Mouse (Mus musculus) ES-CJ7 (cell line): ENCODE results near the gene B9d2.
"Not testable (repeated sequence)": the region's sequence is repeated elsewhere in the genome, so short reads cannot be mapped to it uniquely, and the experiment has no call there.

Source experiments
- DNase-seq: peaks from one replicate; pipeline ENCODE4 v3.0.0; 2011; ENCODE audit warnings: low read depth, low spot score

Gene B9d2

DNA sequence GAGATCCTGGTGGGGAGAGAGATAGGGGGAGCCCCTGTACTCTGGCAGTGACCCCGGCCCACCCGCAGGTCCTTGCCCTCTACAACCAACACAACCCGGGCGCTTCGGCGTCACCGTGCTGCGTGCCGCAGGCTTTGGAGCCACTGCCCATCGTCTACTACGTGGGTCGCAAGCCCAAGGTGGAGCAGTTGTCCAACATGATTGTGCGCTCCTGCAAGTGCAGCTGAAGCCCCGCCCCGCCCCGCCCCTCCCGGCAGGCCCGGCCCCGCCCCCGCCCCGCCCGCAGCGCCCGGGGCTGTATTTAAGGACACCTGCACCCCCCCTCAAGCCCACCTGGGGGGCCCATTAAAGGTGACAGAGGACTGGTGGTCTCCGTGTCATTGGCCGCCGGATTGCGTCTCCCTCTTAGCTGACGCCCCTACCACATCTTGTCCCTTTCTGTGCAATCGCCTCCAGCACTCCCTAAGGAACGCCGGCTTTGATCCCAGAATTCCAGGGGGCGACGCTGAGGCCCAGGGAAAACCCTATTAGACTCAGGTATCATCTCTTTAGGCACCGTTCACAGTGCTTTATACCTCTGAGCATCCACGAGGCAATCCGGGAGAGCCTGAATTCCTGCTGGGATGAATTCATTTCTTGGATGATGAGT is 24.3 kb downstream of the B9d2 start:
- peak; percentile 45 for DNase-seq

DNA sequence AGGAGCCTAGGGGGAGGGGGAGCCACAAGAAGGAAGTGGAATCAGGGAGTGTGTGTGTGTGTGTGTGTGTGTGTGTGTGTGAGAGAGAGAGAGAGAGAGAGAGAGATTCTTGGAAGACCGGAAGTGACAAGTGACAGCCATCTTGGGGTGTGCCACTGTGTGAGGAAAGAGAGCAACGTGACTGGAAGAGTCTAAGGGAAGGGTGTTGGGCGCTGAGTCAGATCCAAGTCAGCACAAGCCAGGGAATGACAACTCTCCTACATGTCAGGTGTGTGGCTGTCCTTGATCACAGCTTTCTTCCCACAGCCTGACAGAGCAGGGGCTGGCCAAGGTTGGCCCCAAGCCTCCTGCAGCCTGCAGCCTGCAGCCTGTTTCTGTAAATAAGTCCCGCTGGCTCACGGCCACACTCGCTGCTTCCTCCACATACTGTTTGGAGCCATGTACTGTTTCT is 25.2 kb downstream of the B9d2 start:
- DNase-seq = no peak

DNA sequence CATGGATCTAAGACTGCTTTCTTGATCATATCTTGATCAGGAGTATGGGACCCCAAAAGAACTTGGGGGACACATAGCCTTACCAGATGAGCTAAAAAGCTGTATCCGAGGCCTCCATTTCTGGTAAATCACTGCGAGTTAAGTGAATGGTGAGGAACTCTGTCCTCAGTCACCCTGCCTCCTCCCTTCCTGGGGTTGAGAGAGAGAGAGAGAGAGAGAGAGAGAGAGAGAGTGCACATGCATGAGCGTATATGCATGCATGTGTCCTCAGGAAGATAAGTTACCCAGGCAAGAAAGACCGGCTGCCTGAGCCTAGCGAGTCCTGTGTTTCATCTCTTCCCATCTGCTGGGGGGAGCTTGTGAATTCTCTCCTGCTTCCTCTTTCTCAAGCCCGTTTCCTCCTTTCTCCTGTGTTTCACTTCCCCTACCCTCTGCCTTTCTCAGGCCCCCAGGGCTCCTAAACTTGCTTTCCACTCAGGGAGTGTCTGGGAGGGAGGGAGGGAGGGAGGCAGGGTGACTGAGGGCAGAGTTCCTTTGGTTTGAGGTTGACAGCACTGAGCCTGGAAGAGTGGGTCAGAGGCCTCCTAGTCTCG is 26.1 kb downstream of the B9d2 start:
- DNase-seq = no peak

DNA sequence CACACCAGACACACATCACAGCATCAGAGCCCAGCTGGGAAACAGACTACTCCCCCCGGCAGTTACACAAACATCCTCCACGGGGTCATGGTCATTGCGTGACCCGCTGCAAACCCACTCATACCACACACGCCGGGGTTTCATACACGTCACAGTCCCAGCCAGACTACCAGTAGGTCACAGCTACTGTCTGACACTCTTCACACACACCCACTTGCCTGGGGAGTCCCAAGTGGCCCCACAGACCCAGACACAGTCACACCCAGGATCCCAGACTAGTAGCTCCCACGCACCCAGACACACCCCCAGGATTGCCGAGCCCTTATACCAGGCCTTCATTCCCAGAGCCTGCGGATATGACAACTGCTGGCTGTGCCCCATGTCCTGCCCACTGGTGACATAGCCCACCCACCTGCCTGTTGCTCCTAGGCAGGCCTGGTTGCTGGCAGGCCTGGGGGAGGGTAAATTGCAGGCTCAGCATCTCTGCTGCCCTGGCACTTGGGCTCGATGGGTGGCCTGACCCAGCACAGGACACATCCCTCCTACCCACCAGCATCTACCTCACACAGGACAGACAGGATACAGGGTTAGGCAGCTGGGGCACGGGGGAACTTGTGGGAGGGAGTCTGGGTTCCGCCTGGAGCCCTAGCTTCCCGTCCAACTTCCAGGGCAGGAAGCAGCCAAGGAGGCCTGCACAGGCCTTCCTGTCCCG is 27.2 kb downstream of the B9d2 start:
- no peak for DNase-seq

DNA sequence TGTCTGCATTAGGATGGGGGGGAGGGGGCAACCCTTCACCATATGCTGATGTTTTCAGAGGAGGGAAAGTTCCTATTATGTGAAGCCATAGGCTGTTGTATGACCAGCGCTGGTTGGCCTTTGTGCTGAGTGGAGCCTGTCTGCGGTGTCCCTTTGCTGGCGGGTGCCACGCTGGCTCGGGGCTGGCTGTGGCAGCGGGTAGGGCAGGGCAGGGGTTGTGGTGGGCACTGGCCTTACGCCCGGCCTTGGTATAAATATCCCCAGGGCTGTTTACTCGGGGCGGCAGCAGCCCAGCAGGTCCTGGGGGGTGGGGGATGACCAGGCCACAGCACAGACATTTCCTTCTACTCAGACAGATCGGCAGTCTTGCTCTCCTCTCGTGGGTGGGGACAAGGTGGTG is 29.4 kb downstream of the B9d2 start:
- no peak for DNase-seq

DNA sequence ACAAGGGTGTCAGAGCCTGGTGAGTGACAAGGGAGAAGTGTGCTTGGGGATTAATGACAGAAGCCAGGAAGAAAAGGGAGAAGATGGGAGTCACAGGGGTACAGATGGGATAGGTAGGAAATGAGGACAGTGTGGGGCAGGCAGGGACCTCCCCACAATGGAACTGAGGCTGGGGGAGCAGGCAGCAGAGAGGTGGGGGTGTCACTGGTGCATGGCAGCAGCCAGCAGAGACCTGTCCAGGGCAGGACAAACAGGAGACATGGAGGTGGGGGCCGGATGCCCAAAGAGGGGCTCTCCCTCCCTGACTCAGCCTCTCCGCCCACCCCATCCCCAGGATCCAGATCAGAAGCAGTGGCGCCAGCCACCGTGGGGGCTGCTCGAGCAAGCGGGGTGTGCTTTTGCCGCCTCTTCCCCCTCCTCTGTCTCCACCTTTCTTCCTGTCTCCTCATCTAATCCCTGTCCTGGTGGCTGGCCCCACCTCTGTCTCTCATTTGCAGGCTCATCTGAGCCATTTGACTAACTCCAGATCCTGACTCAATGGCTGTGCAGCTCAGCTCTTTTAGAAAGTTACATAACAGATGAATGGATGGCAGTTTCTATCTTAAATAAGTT is 30.0 kb downstream of the B9d2 start:
- no peak for DNase-seq

DNA sequence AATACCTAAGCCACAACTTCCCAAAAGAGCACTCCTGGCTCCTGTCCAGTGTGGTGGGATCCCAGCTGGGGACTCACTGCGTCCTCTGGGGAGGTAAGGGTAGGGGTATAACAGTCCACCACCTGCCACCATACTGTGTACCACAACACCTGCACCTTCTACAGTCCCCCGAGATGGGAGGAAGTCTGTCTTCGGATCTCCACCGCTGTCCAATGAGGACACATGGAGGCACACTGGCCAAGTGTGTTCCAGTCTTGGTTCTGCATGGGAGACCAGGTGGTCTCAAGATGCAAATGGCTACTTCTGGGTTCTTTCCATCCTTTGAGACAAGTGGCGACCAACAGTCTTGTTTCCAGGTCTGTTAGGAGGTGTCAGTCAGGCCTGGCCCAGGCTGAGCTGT is 30.6 kb downstream of the B9d2 start:
- no peak for DNase-seq

DNA sequence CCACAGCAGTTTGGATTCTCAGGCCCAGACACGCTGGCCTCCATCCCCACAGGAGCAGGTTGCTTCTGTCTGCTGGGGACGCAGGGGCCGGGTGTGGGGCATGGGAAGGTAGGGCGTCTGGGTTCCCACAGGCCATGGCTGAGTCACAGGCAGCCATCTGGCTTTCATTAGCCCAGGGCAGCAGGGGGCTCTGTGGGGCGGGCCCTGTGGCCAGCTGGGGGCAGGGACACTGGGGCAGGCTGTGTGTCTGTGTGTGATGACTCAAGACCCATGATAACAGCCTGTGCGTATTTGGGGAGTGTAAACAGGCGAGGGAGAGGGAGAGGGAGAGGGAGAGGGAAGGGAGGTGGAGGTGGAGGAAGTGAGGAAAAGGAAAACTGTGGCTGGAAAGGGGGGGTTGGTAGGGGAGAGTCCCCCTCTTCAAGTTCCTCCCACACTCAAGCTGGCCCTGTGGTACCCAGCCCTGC is 31.2 kb downstream of the B9d2 start:
- no peak for DNase-seq

DNA sequence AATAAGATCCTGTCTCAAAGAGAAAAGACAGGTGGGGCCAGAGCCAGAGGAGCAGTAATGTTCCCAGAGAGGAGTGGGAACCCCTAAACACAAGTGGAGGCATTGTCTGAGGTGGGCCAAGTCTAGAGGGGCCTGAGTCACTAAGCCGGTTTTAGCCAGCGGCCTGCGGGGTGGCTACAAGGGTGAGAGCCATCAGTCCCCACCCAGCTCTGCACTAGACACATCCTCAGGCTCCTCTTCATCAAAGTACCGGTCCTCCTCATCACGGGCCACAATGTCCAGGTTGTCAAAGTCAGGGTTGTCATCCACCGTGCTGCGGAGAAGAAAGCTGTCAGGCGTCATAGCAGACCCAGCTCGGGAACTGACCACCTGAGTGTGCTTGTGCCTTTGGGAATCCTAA is 32.2 kb downstream of the B9d2 start:
- no peak for DNase-seq

DNA sequence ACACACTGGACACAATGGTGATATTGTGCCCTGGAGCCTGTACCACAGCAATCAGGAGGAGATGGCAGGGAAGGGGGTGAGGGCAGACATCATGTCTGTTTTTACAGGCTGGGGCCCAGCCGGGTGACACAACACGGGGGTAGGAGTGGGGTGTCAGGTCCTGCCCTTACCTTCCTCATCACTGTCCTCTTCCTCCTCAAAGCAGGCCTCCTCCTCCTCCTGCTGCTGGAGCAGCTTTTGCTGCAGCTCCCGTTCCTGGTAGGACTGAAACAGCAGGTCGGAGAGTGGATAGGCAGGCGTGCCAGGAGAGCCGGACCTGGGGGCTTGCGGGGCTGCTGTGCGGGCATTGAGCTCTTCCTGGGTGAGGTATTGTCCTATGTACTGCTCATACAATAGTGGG is 34.0 kb downstream of the B9d2 start:
- DNase-seq = no peak

DNA sequence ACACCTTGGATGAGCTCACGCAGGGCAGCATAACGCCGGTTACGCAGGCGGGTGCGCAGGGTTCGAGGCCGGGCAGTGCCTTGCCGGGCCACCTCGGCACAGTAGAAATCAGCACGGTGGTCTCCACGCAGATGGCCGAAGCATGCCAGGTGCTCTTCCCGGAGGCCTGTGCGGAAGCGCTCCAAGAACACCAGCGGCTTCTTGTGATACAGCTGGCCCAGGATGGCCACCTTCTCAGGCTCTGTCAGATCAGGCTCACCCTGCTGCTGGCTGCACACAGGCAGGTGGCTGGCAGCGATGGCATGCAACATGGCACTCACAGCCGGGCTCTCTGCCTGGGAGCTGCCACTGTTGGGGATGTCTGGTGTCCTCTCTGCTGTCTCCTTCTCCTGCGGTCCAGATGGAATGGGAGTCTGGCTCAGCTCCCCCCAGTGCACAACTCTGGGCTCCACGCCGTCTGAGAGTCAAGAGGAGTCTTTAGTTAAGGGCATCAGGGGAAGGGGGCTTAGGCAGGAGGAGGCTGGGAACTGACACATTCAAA is 35.2 kb downstream of the B9d2 start:
- DNase-seq = no peak

DNA sequence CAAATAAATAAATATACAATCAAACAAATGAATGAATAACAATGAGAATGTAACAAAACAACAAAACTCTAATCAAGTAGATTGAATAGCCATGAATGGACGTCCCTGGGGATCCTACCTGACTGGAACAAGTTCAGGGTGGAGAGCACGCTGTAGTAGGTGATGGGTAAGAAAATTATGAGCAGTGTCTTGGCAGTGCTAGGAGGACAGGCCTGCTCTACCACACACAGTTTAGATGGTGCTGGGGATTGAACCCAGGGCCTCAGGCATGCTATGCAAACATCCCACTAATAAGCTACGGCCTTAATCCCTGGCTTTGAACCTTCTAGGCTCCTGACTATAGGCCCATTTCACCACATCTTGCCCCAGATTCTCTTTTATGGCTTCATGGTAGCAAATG is 36.9 kb downstream of the B9d2 start:
- no peak for DNase-seq

DNA sequence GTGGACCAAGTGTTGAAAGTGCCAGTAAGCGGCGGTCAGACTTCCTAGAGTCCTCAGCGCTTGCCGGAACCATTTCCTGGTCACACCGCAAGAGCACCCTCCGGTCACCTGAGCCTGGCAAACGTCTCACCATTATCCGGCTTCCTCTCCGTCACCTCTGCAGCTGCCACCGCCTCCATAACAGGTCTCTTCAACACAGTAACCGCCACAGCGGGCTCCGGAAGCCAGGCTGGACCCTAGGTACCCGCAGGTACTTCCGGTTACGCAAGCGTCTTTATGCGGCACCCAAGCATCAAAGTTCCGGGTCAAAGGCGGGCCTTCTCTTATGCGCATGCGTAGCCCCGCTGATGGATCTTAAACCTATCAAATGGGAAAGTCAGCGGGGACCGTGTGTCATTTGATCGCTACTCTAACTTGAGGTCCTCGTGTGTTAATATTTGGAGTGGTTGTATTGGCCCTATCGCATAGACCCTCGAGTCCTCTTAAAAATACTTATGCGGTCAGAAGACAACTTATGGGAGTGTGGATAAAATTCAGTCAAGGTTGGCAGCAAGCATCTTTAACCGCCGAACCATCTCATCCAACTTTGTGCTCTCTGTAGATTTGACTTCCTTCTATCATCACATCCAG is 38.3 kb downstream of the B9d2 start, which contains the start of gene Ccdc97:
Gene Ccdc97 (minus strand): TSS at position 301 of the 630 bp plus-strand sequence.
- peak; percentile 95 for DNase-seq

DNA sequence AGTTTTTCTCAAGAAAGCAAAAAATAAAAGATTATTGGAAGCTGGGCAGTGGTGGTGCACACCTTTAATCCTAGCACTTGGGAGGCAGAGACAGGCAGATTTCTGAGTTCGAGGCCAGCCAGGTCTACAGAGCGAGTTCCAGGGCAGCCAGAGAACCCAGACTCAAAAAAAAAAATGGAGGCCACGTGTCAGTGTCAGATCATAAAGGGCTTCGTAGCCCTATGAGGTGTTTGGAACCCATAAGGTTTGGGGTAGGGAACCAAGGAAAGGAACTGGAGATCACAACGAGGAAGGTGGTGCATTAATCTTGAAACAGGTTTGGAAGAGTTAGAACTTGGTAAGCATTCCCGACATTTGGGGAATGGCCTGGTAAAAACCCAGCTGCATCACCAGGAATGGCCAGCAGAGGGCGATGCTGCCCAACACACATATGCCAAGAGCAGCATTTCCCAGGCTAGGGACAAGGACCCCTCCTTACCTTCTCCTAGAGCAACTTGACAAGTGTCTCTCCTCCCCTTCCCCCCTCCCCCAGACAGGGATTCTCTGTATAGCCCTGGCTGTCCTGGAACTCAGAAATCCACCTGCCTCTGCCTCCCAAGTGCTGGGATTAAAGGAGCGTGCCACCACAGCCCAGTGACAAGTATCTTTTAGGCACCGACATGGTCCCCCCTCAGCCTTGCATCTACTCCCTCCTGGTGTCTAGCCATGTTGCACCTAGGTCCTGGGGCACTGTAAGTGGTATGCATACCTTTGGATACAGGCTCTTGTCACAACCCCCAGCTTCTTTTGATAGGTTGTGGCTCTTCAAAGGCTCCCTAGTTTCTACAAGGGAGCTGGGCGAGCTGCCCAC is 39.4 kb downstream of the B9d2 start:
- DNase-seq = peak; percentile 83

DNA sequence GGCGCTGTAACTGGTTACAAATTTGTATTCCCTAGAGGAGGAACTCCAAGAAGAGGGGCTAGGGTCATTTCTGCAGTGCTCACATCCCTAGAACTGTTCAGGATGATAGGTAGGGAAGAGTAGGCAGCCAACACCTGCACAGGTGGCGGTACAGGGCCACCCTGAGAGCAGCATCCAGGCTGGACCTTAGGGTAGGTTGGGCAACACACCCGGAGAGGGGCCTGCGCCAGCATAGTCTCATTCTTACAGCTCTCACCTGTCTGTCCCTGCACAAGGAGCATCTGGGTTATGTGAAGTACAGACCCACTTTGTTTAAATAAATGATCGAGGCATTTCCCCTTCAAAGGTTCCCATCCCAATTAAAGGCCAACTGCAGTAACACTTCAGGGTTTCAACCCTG is 40.2 kb downstream of the B9d2 start:
- DNase-seq = no peak

DNA sequence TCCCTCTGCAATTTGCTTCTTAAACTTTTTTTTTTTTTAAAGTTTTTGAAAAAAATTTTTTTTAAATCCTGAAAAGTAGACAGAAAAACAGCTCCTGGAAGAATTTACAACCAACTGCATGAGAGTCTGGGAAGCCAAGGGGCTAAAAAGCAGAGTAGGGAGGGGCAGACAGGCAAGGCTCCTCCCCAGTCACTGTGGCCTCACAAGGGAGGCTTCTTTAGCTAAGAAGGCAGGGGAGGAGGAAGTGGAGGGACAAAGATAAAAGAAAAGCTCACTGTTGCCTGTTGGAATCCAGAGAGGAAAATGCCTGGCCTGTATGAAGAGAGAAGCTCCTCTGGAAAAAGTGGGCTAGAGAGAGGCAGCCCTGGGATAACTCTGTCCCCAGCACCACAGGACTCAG is 41.2 kb downstream of the B9d2 start:
- not testable (repeated sequence) for DNase-seq

DNA sequence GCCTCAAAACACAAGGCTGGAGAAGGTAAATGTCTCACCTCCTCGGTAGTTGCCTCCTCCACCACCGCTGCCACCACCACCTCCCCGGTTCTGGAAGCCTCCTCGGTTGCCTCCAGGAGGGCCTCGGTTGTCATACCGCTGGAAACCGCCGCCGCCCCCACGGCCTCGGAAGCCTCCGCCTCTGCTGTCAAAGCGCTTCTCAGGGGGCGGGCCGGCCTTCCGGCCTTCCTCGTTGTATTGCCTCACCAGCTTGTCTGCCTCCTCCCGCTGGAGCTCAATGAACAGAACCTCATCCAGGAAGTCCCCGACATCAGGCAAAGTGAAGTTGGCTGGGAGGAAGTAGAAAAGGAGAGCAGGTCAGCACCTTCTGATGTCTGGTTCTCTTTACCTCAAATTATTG is 45.3 kb downstream of the B9d2 start:
- DNase-seq = no peak

DNA sequence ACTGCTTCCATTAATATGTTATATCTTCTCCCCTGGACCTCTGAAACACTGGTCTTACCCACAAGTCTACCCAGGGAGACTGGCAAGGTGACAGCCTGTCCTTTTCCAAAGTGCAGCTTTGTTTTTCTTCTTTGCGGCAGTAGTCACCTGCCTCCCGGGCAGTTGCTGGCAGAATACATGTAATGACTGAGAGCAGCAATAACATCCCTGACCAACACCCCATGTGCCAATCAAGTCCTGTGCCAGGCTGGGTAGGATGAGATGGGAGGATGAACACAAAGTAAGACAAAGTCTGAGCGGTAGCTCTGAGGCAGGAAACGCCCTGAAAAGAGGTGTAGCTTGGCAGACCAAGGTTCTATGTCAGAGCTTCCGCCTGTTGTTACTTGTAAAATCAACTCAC is 47.2 kb downstream of the B9d2 start:
- no peak for DNase-seq

DNA sequence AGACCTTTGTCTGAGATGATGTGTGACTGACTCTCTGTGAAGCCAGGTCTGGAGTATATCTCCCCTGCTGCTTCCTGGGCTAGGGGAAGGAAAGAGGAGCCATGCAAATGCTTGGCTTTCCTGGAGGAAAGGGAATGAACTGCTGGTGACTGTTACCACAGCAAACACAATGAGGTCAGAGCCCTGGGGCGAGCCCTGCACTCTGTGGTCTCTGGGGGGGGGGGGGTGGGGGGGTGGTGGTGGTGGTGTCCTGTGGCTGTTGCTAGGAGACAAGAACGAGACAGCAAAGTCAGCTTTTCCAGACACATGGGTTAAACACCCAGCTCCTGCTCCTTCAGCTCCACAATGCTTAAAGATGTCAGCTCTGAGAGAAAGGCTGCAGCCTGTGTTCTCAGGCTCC is 48.8 kb downstream of the B9d2 start:
- DNase-seq = no peak

DNA sequence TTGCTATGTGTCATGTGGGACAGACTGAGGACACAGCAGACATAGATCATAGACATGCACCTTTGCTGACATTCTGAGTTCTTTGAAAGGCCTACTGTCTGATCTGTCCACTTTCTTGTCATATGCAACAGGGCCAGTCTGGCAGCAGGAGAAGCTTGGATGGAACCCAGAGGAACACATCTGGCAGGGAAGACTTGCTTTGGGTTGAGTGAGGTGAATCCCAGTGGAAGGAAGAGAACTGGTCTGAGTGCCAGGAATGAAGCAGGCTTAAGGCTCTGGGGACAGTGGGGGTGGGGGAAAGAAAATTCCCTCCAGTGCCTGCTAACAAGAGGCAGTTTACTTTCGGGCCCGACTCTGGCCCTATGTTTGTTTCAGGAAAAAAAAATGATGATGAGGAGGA is 49.3 kb downstream of the B9d2 start:
- no peak for DNase-seq
